In genomic region chr14:12107459-12107858, GRCm38 (mm10) we compare ENCODE assay signal across 15 mouse cellular contexts.
A peak's percentile ranks its signal among the peaks of the same experiment; 100 is the strongest.
DNase-seq lines count a peak whose midpoint lies in the region; ATAC-seq and TF ChIP-seq lines count a peak whose summit lies in the region.
"Had no signal": no experiment of that assay in that cellular context is flagged by ENCODE, and none has a peak within 500 bp of the region (broad histone marks: within the 10 kb centered on the region; RNA-seq: fewer than 3 reads in every experiment).

No protein-coding gene starts in this region.

- no peak overlapping the region for H3K4me3 ChIP-seq in gastrocnemius, adult 2 months
- H3K4me3 ChIP-seq in layer of hippocampus, adult 2 months: no peak overlapping the region
- no peak overlapping the region for H3K4me3 ChIP-seq in kidney, embryonic 14.5 days (ENCODE audit: low read length)
- no peak overlapping the region for H3K4me3 ChIP-seq in forebrain, embryonic 12.5 days (replicated peaks)
- H3K4me3 ChIP-seq in forebrain, embryonic 11.5 days (ENCODE audit: low read depth, low read length): no peak overlapping the region
- H3K4me3 ChIP-seq: hindbrain, embryonic 15.5 days; liver, embryonic 12.5 days had no signal

- 44% methylated on average over 7 of the region's 7 CpGs for WGBS in kidney, embryonic 14.5 days
- 72% methylated on average over 7 of the region's 7 CpGs for WGBS in forebrain, embryonic 12.5 days
- 71% methylated on average over 7 of the region's 7 CpGs for WGBS in forebrain, embryonic 11.5 days

- H3K4me2 ChIP-seq in kidney, embryonic 14.5 days (replicated peaks; ENCODE audit: low read depth, low read length): no peak overlapping the region
- H3K4me2 ChIP-seq in forebrain, embryonic 12.5 days: no peak overlapping the region
- no peak overlapping the region for H3K4me2 ChIP-seq in forebrain, embryonic 11.5 days (ENCODE audit: low read depth, low read length, severe bottlenecking)
- H3K4me2 ChIP-seq: hindbrain, embryonic 15.5 days; liver, embryonic 12.5 days had no signal

- no peaks in the 10 kb centered on the region for H3K9me3 ChIP-seq in kidney, embryonic 14.5 days (ENCODE audit: control insufficient read depth, low read length)
- no peaks in the 10 kb centered on the region for H3K9me3 ChIP-seq in forebrain, embryonic 12.5 days
- no peaks in the 10 kb centered on the region for H3K9me3 ChIP-seq in forebrain, embryonic 11.5 days (ENCODE audit: control insufficient read depth, low read length)
- H3K9me3 ChIP-seq: hindbrain, embryonic 15.5 days; liver, embryonic 12.5 days had no signal

- DNase-seq in gastrocnemius, adult 2 months: no peak
- no peak for DNase-seq in gastrocnemius, postnatal 10 days
- no peak for DNase-seq in layer of hippocampus, adult 2 months (ENCODE audit: low spot score in 2 of 2)
- DNase-seq in layer of hippocampus, postnatal 14 days (ENCODE audit: low spot score in 2 of 2): no peak
- DNase-seq in lung, postnatal 25 days (ENCODE audit: low spot score): peak; percentile 38
- DNase-seq in forebrain, embryonic 11.5 days (ENCODE audit: low spot score): no peak
- DNase-seq: adrenal gland, postnatal 10 days; cerebellum, postnatal 14 days; layer of hippocampus, adult 9-11 months; retina, postnatal 1 day had no signal

- H3K4me1 ChIP-seq in kidney, embryonic 14.5 days (ENCODE audit: control insufficient read depth, insufficient read depth, low read length): peaks cover 9% of the 10 kb centered on the region; the same call in 1 of the 2 replicates
- 0 out of 2 replicates have a peak, but pooled peaks cover 1% of the 10 kb centered on the region for H3K4me1 ChIP-seq in forebrain, embryonic 12.5 days
- no peaks in the 10 kb centered on the region for H3K4me1 ChIP-seq in forebrain, embryonic 11.5 days (replicated peaks; ENCODE audit: control insufficient read depth, insufficient read depth, low read length)
- H3K4me1 ChIP-seq: hindbrain, embryonic 15.5 days; liver, embryonic 12.5 days had no signal

- H3K36me3 ChIP-seq in kidney, embryonic 14.5 days (ENCODE audit: control insufficient read depth, insufficient read depth, low read length): no peaks in the 10 kb centered on the region
- H3K36me3 ChIP-seq in forebrain, embryonic 12.5 days (replicated peaks): no peaks in the 10 kb centered on the region
- H3K36me3 ChIP-seq in forebrain, embryonic 11.5 days (ENCODE audit: control insufficient read depth, insufficient read depth, low read length): no peaks in the 10 kb centered on the region
- H3K36me3 ChIP-seq: hindbrain, embryonic 15.5 days; liver, embryonic 12.5 days had no signal

- ATAC-seq in kidney, embryonic 14.5 days (ENCODE audit: low FRiP score, low TSS enrichment): peak; percentile 47; the same call in 1 of the 2 replicates
- ATAC-seq in forebrain, embryonic 12.5 days (ENCODE audit: low FRiP score): no peak
- ATAC-seq in forebrain, embryonic 11.5 days (replicated peaks; ENCODE audit: low FRiP score): no peak
- ATAC-seq: liver, embryonic 12.5 days had no signal

- H3K9ac ChIP-seq in kidney, embryonic 14.5 days (ENCODE audit: low read depth, low read length): no peak overlapping the region
- no peak overlapping the region for H3K9ac ChIP-seq in forebrain, embryonic 12.5 days
- no peak overlapping the region for H3K9ac ChIP-seq in forebrain, embryonic 11.5 days (ENCODE audit: low read length)
- H3K9ac ChIP-seq: hindbrain, embryonic 15.5 days; liver, embryonic 12.5 days had no signal

- intact Hi-C loops in gastrocnemius, adult 2 months (cut with DNase I): no loop called here

- no peaks in the 10 kb centered on the region for H3K27me3 ChIP-seq in kidney, embryonic 14.5 days (ENCODE audit: control insufficient read depth, insufficient read depth, low read length)
- H3K27me3 ChIP-seq in forebrain, embryonic 12.5 days: no peaks in the 10 kb centered on the region
- H3K27me3 ChIP-seq in forebrain, embryonic 11.5 days (ENCODE audit: control insufficient read depth, insufficient read depth, low read length): no peaks in the 10 kb centered on the region
- H3K27me3 ChIP-seq: CH12.LX; hindbrain, embryonic 15.5 days; liver, embryonic 12.5 days had no signal

- H3K27ac ChIP-seq in gastrocnemius, adult 2 months: peak overlapping the region; percentile 74
- H3K27ac ChIP-seq in layer of hippocampus, adult 2 months: peak overlapping the region; percentile 71; the same call in 1 of the 2 replicates
- no peak overlapping the region for H3K27ac ChIP-seq in kidney, embryonic 14.5 days (ENCODE audit: low read depth, low read length)
- H3K27ac ChIP-seq in forebrain, embryonic 12.5 days: no peak overlapping the region
- no peak overlapping the region for H3K27ac ChIP-seq in forebrain, embryonic 11.5 days (ENCODE audit: low read depth, low read length)
- H3K27ac ChIP-seq: hindbrain, embryonic 15.5 days; liver, embryonic 12.5 days had no signal

- TF ChIP-seq CTCF in gastrocnemius, adult 2 months (IDR thresholded peaks at IDR 0.05): no peak
- no peak for TF ChIP-seq CTCF in layer of hippocampus, adult 2 months (conservative IDR thresholded peaks at IDR 0.05)

Comparison
In these comparisons a context has a peak if more than half of its experiments do, and no peak if none do; other contexts are left out.
1. H3K27ac ChIP-seq: peak in gastrocnemius, adult 2 months (single experiment) and layer of hippocampus, adult 2 months (single experiment); none in kidney, embryonic 14.5 days (single experiment), forebrain, embryonic 12.5 days (single experiment) and forebrain, embryonic 11.5 days (single experiment).